Mouse (Mus musculus) urinary bladder, postnatal 4 days (tissue): ENCODE results near the gene Radil.

Experiments used
- DNase-seq, 2 experiments: peaks; one replicate each; pipeline ENCODE4 v3.0.0; 2021 to 2022; ENCODE audit warnings: low spot score in 2 of 2

Gene Radil

GRCm38 (mm10) chr5:142550706-142551652 lies at the start of gene Radil:
Gene Radil (minus strand): TSS chr5:142551098.
- peak; percentile 98 to 99 for DNase-seq

DNA sequence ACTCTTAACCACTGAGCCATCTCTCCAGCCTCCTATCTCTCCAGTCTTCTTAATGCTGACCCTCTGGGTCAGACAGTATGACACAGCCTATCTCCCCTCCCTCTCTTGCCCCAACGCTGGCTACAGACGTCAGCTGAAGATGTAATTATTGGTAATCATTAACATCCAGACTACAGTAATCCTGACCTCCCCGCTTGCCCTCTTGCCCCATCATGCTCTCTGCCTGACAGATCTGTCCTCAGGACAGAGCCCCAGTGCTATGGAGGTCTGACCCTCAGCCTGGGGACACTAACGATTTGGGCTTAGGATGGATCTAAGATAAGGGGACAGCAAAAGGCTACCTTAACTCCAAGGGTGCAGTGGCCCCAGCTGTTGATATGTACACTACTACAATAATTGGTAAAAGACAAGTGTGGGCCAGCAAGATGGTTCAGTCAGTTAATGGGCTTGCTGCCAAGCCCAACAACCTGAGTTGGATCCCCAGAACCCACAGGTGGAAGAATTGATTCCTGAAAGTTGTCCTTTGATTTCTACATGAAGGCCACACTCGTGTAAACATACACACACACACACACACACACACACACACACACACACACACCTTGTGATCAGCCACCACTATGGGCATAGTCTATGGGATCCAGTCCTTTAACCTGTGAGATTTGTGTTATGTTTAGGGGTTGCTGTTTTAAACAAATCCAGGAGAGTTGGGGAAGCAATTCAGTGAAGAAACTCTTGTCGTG lies 46.9 kb upstream of the Radil start:
- DNase-seq = no peak

DNA sequence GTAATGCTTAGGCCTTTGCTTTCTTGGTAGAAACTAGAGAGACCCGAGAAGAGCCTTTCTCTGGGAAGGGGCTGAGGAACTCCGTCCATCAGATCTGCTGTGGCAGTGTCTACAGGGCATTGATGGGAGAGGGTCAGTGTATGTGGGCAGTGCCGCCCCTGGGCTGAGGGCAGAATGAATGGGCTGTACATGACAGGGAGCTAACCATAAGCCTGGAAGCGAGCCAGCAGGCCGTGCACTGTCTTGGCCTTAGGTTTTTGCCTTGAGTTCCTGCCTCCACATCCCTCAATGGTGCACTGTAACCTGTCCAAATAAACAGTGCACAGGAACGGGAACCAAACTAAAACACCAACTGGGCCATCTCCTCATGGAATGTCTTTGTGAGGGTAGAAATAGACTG lies 45.8 kb upstream of the Radil start:
- DNase-seq = no peak

DNA sequence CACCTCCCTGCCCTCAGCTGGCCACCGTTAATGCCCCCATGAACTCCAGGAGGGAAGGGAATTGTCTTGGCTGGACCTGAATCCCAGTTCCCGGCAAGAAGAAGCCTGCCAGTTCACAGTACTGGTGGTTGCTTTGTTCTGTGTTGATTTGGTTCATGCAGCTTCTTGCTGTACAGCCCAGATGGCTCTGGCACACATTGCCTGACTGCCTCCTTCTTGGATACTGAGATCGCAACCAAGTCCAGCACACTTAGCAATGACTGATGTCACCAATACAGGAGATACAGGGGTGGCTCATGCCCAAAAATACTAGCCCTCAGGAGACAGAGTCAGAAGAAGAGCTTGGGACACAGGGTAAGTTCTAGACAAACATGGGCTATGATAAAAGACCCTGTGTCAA lies 44.8 kb upstream of the Radil start:
- no peak for DNase-seq

GRCm38 (mm10) chr5:142590953-142591616 lies 40.2 kb upstream of the Radil start:
- DNase-seq = no peak

DNA sequence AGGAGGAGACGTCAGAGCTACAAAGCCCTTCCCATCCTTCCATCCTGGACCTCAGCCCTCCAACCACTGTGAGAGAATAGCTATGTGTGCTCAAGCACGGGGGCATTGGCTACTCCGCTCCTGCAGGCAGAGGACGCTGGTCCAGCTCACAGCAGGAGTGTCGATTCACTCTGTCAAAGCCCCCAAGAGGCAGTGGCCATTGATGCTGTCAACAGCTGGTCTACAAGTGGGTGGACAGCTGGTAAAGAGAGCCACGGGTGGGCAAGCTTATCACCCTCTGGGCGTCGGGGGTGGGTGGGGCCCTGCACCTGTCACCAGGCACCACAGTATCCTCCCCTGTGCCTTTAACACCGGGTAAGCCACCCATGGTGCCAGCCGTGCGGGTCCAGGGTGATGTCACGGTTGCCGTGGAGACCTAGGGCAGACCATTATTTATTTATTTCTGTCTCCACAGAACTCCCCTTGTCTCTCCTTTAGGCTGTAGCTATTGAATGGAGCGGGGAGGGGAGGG lies 32.8 kb upstream of the Radil start:
- DNase-seq = no peak

- DNase-seq = no peak
Observed at GRCm38 (mm10) chr5:142581517-142581916, 30.6 kb upstream of the Radil start.

DNA sequence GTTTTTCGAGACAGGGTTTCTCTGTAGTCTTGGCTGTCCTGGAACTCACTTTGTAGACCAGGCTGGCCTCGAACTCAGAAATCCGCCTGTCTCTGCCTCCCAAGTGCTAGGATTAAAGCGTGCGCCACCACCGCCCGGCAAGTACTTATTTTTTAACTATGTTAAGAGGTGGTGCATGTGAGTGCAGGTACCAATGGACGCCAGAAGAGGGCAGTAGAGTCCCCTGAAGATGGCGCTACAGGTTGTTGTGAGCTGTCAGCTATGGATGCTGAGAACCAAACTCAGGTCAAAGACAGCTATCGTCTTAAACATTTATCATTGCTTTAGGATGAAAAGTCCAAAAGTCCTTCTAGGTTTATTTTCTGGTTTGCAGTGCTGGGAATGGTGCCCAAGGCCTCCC lies 27.3 kb upstream of the Radil start:
- no peak for DNase-seq

DNA sequence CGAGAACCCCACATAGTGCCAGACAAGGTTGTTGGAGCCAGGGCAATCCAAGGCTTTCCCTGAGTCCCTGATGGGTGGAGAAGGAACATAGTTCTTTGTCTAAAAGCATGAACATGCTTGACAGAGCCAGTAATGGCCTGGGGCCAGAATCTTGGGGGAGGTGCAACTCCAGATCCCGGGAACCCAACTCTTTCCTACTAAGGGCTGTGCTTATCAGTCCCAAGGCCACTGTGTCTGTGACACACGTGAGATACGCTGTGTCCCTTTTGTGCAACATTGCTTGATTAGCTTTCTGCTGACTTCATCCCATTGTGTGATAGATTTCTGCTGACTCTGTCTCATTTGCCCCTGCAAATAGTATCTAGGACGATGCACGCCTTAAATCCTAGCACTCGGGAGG lies 25.9 kb upstream of the Radil start:
- DNase-seq = peak in 1 of 2 experiments; percentile 34

GRCm38 (mm10) chr5:142574323-142575057 lies 23.6 kb upstream of the Radil start:
- DNase-seq = no peak

- no peak for DNase-seq
Observed at GRCm38 (mm10) chr5:142564606-142565005, 13.7 kb upstream of the Radil start.

GRCm38 (mm10) chr5:142560261-142560660 lies 9.4 kb upstream of the Radil start:
- DNase-seq = no peak

DNA sequence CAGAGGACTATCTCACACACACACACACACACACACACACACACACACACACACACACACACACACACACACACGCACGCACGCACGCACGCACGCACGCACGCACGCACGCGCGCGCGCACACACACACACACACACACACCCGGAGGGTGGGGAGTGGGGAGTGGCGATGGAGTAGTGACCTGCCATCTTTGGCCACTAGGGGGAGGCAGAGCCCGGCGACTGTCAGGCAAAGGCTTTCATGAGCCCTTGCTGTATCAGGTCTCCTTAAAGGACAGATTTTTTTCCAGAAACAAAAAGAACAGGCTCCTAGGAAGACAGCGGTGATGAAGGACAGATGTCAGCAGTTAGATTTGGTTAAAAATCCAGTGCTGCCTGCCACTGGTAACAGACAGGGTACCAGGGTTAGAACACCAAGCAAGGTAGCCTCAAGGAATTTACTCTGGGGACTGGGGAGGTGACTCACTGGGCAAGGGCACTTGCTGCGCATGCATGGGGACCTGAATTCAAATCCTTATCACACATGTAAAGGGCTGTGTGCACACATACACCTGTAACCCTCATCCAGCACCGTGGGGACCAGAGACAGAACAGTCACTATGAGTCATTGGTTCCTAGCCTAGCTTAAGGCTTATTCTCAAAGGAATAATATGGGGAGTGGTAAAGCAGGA lies 6.6 kb upstream of the Radil start:
- DNase-seq = peak; percentile 57 to 80

- DNase-seq = no peak
Observed at GRCm38 (mm10) chr5:142556721-142557120, 5.8 kb upstream of the Radil start.

DNA sequence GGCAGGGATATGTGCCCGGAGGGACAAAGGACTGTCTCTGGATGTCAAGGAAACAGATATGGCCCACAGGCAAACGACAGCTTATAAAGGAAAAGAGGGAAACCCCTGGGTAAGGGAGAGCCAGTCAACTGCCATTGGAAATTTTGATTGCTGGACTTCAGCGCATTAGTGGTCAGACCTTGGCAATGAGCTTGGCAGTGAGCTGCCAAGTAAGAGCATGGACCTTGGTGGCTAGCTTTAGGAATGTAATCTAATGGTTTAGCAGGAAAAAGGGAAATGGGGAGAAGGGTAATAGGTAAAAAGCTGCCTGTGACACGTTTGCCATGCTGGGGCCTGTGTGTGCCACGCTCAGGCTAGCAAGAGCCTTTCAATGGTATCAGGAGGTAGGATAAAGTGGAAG lies 5.0 kb upstream of the Radil start:
- no peak for DNase-seq

GRCm38 (mm10) chr5:142549961-142550705 lies 765 bp downstream of the Radil start:
- peak in 1 of 2 experiments; percentile 37 for DNase-seq

- no peak for DNase-seq
Observed at GRCm38 (mm10) chr5:142549441-142549840, 1.5 kb downstream of the Radil start.

GRCm38 (mm10) chr5:142547066-142547465 lies 3.8 kb downstream of the Radil start:
- no peak for DNase-seq

GRCm38 (mm10) chr5:142546344-142546743 lies 4.6 kb downstream of the Radil start:
- no peak for DNase-seq
